Mouse (Mus musculus) adrenal gland, postnatal 0 days (tissue): ENCODE results near the gene Idi2. TPM values are rescaled to one million over a fixed set of nuclear protein-coding genes. Genes with fewer than 3 reads are reported as not detected.

Experiments
- microRNA-seq: library from miRNA; unstranded; fragments of <30 nt; microRNA quantifications from one replicate; pipeline ENCODE4, GENCODE M21; 2016; ENCODE audit warnings: borderline replicate concordance; ENCODE audit not compliant: insufficient number of aligned reads
- polyA plus RNA-seq: library from polyadenylated mRNA; unstranded; fragments of >200 nt; fragmentation: Nextera tagmentation; extraction: Ambion mirVana; gene quantifications from 2 replicates; pipeline ENCODE4 v1.2.1, GENCODE M21; 2015

Gene Idi2
- not detected in 2 replicates for polyA plus RNA-seq

DNA sequence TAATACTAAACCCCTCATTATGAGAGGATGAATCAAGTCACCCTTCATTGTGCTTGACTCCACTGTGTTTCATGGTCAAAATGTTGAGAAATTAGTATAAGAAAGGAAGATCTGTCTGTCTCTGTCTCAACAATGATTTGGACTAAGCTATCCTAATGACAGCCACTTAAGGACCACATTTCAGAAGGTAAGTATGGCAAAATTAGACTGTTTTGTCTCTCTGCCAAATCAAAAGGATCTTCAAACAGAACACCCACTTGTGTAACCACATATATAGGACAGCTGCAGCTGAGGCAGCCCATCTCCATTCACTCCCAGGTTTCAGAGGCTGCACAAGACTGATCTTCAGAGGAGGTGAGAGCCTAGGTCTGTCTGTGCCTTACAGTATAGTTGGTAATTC is at the start of gene Idi2:
Idi2 (plus strand) TSS at position 301 of the 400 bp plus-strand sequence.

DNA sequence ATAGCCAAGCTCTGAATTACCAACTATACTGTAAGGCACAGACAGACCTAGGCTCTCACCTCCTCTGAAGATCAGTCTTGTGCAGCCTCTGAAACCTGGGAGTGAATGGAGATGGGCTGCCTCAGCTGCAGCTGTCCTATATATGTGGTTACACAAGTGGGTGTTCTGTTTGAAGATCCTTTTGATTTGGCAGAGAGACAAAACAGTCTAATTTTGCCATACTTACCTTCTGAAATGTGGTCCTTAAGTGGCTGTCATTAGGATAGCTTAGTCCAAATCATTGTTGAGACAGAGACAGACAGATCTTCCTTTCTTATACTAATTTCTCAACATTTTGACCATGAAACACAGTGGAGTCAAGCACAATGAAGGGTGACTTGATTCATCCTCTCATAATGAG is 4.5 kb upstream of the Idi2 start, which contains the start of gene Gm9745:
Gm9745 (minus strand) TSS at position 101 of the 400 bp plus-strand sequence.

DNA sequence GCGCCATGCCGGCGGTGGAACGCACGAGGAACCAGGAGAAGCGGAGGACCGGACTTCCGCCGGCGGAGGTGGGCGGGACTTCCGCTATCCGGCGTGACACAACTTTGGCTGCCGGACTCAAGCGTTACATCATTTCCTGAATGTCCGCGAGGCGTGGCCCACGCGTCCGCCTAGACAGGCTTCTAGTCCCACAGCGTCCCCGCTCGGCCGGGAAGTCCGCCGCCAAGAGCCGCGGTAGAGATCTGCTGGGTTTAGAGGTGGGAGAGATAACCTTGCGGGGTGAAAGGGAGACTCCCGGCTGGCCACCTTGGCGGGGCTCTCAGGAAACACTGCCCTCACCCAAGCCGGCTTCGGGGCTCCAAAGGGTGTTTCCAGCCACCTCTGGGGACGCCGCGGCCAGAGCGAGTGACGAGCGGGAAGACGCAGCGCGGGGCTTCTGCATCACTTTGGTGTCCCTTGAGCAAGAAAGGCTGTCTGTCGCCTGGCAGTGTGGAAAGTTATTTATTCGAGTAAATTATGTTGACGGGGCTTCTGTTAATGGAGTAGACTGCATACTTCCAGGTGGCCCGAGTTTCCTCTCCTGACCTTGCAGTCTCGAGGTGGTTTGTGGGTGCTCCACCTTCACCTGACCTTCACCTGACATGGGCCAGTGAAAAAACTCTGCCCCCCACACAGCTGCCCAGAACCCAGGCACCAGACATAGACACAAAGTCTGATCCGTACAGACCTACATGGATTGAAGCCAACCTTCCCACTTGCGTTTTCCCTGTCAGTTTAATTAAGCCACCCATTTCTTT is 43.5 kb downstream of the Idi2 start, which contains the start of gene Gtpbp4:
Gtpbp4 (minus strand) TSS at position 94 of the 797 bp plus-strand sequence.

Small RNA genes within 50 kb of the gene (microRNA-seq; reads per million reads assigned to microRNA genes)
- not detected for gene Gm22750

Other genes with a start within 250 kb of the Idi2 start
- gene Wdr37, start 81.0 kb upstream of the Idi2 start, polyA plus RNA-seq: 14.2 and 15.9 TPM in 2 replicates
- gene Idi1, start 67.4 kb upstream of the Idi2 start, polyA plus RNA-seq: 18.7 and 28.9 TPM in 2 replicates
- not detected in 2 replicates for gene Gm9745, start 4.6 kb upstream of the Idi2 start, polyA plus RNA-seq
- gene Gtpbp4, start 43.2 kb downstream of the Idi2 start, polyA plus RNA-seq: 38.3 and 50.0 TPM in 2 replicates
- gene Larp4b, start 141.0 kb downstream of the Idi2 start, polyA plus RNA-seq: 15.2 and 19.5 TPM in 2 replicates